Mouse (Mus musculus): ENCODE data around the gene Cyyr1. TPM values are rescaled to one million over a fixed set of nuclear protein-coding genes. Genes with fewer than 3 reads are reported as not detected.

Cyyr1 gene
- 18.7 TPM for polyA plus RNA-seq (2015; fragmentation: Illumina TruSeq; extraction: RNeasy Lipid Tissue Mini Kit (QIAGEN cat#74804); ENCODE audit: insufficient read depth, low read depth, low replicate concordance)

GRCm38 (mm10) chr16:85553297-85553696 is at the start of gene Cyyr1:
Gene Cyyr1 (minus strand): TSS chr16:85553397.

Other genes with a start within 250 kb of the Cyyr1 start
- gene Adamts1, start 249.7 kb upstream of the Cyyr1 start, polyA plus RNA-seq (2015; fragmentation: Illumina TruSeq; extraction: RNeasy Lipid Tissue Mini Kit (QIAGEN cat#74804); ENCODE audit: insufficient read depth, low read depth, low replicate concordance), result 7.4 TPM